Mouse (Mus musculus): ENCODE data around the gene Ifnl3.

Gene Ifnl3

GRCm38 (mm10) chr7:28546649-28547048 is 24.0 kb downstream of the Ifnl3 start:
- no peak for DNase-seq (ENCODE audit: low read depth)

- DNase-seq (ENCODE audit: low read depth) = no peak
These were observed 24.5 kb downstream of the Ifnl3 start, which contains the start of gene Nccrp1 for GRCm38 (mm10) chr7:28547154-28547553. Nccrp1 (minus strand) TSS chr7:28547254.

GRCm38 (mm10) chr7:28547628-28548027 is 25.0 kb downstream of the Ifnl3 start:
- DNase-seq (ENCODE audit: low read depth) = no peak

GRCm38 (mm10) chr7:28553076-28553475 is 30.4 kb downstream of the Ifnl3 start:
- no peak for DNase-seq (ENCODE audit: low read depth)

- no peak for DNase-seq (ENCODE audit: low read depth)
These were observed 33.4 kb downstream of the Ifnl3 start for GRCm38 (mm10) chr7:28555939-28556535.

GRCm38 (mm10) chr7:28557069-28557468 is 34.4 kb downstream of the Ifnl3 start:
- DNase-seq (ENCODE audit: low read depth) = no peak

- DNase-seq (ENCODE audit: low read depth) = no peak
These were observed 35.1 kb downstream of the Ifnl3 start for GRCm38 (mm10) chr7:28557708-28558107.

GRCm38 (mm10) chr7:28558486-28558885 is 35.9 kb downstream of the Ifnl3 start:
- peak; percentile 73 for DNase-seq (ENCODE audit: low read depth)

- no peak for DNase-seq (ENCODE audit: low read depth)
These were observed 38.2 kb downstream of the Ifnl3 start for GRCm38 (mm10) chr7:28560856-28561255.

GRCm38 (mm10) chr7:28561967-28562366 is 39.3 kb downstream of the Ifnl3 start:
- no peak for DNase-seq (ENCODE audit: low read depth)

GRCm38 (mm10) chr7:28562371-28562770 is 39.7 kb downstream of the Ifnl3 start:
- DNase-seq (ENCODE audit: low read depth) = no peak

GRCm38 (mm10) chr7:28562951-28563350 is 40.3 kb downstream of the Ifnl3 start:
- DNase-seq (ENCODE audit: low read depth) = no peak

GRCm38 (mm10) chr7:28565407-28565806 is 42.8 kb downstream of the Ifnl3 start:
- no peak for DNase-seq (ENCODE audit: low read depth)

GRCm38 (mm10) chr7:28567539-28567938 is 44.9 kb downstream of the Ifnl3 start:
- no peak for DNase-seq (ENCODE audit: low read depth)

- no peak for DNase-seq (ENCODE audit: low read depth)
These were observed 45.6 kb downstream of the Ifnl3 start for GRCm38 (mm10) chr7:28568253-28568652.

GRCm38 (mm10) chr7:28570291-28570981 is 47.8 kb downstream of the Ifnl3 start:
- no peak for DNase-seq (ENCODE audit: low read depth)

- no peak for DNase-seq (ENCODE audit: low read depth)
These were observed 48.5 kb downstream of the Ifnl3 start for GRCm38 (mm10) chr7:28570982-28571682.

GRCm38 (mm10) chr7:28572689-28573088 is 50.1 kb downstream of the Ifnl3 start:
- DNase-seq (ENCODE audit: low read depth) = no peak

- DNase-seq (ENCODE audit: low read depth) = no peak
These were observed 50.6 kb downstream of the Ifnl3 start for GRCm38 (mm10) chr7:28573236-28573635.
